Mouse (Mus musculus): ENCODE measurements around the gene Map3k13.

- TF ChIP-seq POLR2A (IDR thresholded peaks at IDR 0.05; ENCODE audit: control insufficient read depth, extremely low read depth, insufficient read depth, low read length, poor library complexity) (no peak), CTCF (IDR thresholded peaks at IDR 0.05; ENCODE audit: borderline replicate concordance, control insufficient read depth, extremely low read depth, insufficient read depth, low read length, poor library complexity) (no peak)
Observed at GRCm38 (mm10) chr16:21806892-21807291, 12.7 kb downstream of the Map3k13 start.
